Mouse (Mus musculus) layer of hippocampus, adult 2 months (tissue): ENCODE measurements around the gene Arnt. TPM values are rescaled to one million over a fixed set of nuclear protein-coding genes. Genes with fewer than 3 reads are reported as not detected.
"Not testable (repeated sequence)": the region's sequence is repeated elsewhere in the genome, so short reads cannot be mapped to it uniquely, and the experiment has no call there.

Experiments used
- DNase-seq, 2 experiments: peaks; one replicate each; pipeline ENCODE4 v3.0.0; 2022; ENCODE audit warnings: low spot score in 2 of 2
- H3K27ac ChIP-seq: fragments of 200-600 bp; 2 replicates; pipeline ENCODE4 v1.8.1; 2022
- H3K4me3 ChIP-seq: fragments of 200-600 bp; 2 replicates; pipeline ENCODE4 v1.8.1; 2022; ENCODE audit warnings: mild to moderate bottlenecking
- CTCF ChIP-seq: fragments of 200-600 bp; conservative IDR thresholded peaks from 2 replicates; pipeline ENCODE4 v1.8.1; 2022; ENCODE audit warnings: antibody characterized with exemption, mild to moderate bottlenecking, moderate library complexity
- total RNA-seq, 2 experiments: library from RNA; stranded (reverse); gene quantifications; 2 replicates each; pipeline ENCODE4 v1.2.3; 2021

Arnt gene
- total RNA-seq, 2 experiments from 2014 or later, result 36.0 to 45.1 TPM

GRCm38 (mm10) chr3:95520100-95520499, 85.9 kb downstream of the Arnt start:
- no peak overlapping the region for H3K27ac ChIP-seq
- no peak for TF ChIP-seq CTCF
- H3K4me3 ChIP-seq, result no peak overlapping the region
- DNase-seq, result no peak

DNA sequence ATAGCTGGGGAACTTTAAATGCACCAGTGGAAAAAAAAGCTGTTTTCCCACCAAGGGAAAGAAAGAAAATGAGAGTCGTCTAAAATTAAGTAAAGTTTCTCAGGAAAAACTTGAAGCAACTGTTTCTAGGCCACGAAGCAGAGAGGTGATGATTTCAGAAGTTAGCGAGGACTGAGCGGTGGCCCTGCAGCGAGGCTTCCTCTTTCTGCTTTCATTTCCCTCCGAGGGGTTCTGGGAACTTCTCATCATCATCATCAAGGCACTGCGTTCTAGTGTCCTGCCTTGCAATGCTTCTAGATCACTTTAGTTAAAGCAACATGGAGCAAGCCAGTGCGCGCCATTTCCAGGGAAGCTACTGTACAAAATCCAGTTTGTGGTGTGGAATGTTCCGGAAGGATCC, 87.0 kb downstream of the Arnt start:
- no peak for TF ChIP-seq CTCF
- Histone ChIP-seq H3K4me3 (no peak overlapping the region), H3K27ac (peak overlapping the region; percentile 53; the same call in 1 of the 2 replicates)
- DNase-seq, result no peak

DNA sequence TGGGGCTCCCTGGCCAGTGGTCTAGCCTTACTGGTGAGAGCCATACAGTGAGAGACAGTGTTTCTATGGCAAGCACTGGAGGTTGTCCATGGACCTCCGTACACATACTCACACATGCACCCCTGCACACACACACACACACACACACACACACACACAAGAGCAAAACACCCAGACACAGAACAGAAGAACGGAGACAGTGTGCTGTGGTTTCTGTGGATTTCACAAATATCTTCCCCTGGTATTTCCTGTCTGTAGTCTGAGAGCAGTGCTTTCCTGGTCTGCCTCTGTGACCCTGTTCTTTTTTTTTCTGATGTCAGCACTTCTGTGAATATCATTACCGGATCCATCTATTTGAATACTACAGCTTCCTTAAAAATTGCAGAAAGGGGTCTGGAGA, 89.5 kb downstream of the Arnt start:
- no peak for TF ChIP-seq CTCF
- H3K4me3 ChIP-seq, result no peak overlapping the region
- no peak overlapping the region for H3K27ac ChIP-seq
- no peak for DNase-seq

DNA sequence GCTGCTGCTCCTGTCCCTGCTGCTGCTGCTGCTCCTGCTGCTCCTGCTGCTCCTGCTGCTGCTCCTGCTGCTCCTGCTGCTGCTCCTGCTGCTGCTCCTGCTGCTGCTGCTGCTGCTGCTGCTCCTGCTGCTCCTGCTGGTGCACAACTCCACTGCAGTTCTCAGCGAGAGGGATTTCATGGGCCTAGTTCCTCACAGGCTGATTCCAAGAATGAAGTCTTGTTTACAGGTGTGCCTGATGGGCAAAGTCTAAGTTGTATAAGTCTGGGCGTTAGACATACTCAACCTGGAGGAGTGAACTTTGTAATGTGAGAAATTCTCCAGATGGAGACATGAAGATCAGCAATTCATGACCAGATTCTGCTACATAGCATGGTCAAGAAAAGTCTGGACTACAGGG, 90.5 kb downstream of the Arnt start:
- H3K27ac ChIP-seq, result no peak overlapping the region
- H3K4me3 ChIP-seq, result no peak overlapping the region
- DNase-seq, result no peak

GRCm38 (mm10) chr3:95526111-95526510, 91.9 kb downstream of the Arnt start:
- TF ChIP-seq CTCF, result no peak
- Histone ChIP-seq H3K27ac (no peak overlapping the region), H3K4me3 (no peak overlapping the region)
- DNase-seq, result no peak

More for the DNA sequence above, 90.5 kb downstream of the Arnt start:
- no peak for TF ChIP-seq CTCF

- no peak for DNase-seq
- no peak for TF ChIP-seq CTCF
- Histone ChIP-seq H3K27ac (peak within 1 kb of the TSS; percentile 43; the same call in 1 of the 2 replicates), H3K4me3 (no peak within 1 kb of the TSS; the same call in 1 of the 2 replicates)
These were observed 92.5 kb downstream of the Arnt start, which contains the start of gene Ctss for GRCm38 (mm10) chr3:95526622-95527211. Gene Ctss (plus strand): TSS chr3:95526786.

DNA sequence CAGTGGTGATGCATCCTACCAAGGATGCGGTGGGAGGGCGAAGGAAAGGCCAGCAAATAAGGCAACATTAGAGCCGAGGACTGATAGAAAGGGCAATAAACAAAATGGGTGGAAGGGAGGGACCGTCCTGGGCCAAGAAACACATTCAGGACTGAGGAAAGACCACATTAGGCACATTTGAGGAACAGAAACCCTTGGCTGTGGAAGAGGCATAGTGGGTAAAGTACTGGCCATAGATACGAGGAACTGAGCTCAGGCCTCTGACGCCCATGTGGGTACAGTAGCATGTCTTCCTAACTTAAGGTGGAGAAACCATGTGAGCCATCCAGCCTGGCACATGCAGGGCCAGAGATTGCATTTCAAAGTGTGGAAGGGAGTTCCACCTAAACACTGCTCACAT, 95.6 kb downstream of the Arnt start:
- no peak overlapping the region for H3K27ac ChIP-seq
- DNase-seq, result no peak
- H3K4me3 ChIP-seq, result no peak overlapping the region
- TF ChIP-seq CTCF, result no peak

GRCm38 (mm10) chr3:95531025-95531424, 96.8 kb downstream of the Arnt start:
- H3K27ac ChIP-seq, result no peak overlapping the region
- no peak overlapping the region for H3K4me3 ChIP-seq
- no peak for DNase-seq
- peak; percentile 17; the same call in 1 of the 2 replicates for TF ChIP-seq CTCF

DNA sequence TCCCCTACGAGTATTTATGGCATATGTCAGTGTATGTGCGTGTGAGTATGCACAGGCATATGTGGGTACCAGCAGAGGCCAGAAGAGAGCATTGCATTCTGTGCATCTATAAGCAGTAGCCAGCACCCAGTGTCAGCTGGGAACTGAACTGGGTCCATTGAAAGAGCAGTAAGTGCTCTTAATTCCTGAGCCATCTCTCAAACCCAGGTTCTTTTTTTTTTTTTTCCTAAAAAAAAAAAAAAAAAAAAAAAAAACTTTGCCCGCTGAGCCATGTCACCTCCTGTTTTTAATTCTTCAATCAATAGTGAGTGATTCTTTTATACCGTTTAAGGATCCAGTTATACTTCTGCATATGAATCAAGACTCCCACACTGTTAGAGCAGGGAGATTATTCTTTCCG, 99.2 kb downstream of the Arnt start:
- no peak overlapping the region for H3K27ac ChIP-seq
- TF ChIP-seq CTCF, result no peak

DNA sequence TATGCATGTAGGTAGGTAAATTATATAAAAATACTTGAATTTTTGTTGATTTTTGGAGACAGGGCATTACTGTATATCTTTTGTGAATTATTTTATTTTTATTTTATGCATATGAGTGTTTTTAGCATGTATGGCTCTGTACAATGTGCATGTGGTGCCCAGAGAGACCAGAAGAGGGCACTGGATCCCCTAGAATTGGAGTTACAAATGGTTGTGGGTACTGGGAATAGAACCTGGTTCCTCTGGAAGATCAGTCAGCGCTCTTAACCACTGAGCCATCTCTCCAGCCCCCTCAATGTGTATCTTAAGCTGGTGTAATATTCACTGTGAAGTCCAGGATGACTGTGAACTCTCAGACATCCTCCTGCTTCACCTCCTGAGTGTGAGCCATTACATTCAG, 100.7 kb downstream of the Arnt start:
- no peak overlapping the region for H3K27ac ChIP-seq
- H3K4me3 ChIP-seq, result no peak overlapping the region
- no peak for TF ChIP-seq CTCF
- DNase-seq, result no peak

More for the DNA sequence above, 99.2 kb downstream of the Arnt start:
- DNase-seq, result no peak
- no peak overlapping the region for H3K4me3 ChIP-seq

DNA sequence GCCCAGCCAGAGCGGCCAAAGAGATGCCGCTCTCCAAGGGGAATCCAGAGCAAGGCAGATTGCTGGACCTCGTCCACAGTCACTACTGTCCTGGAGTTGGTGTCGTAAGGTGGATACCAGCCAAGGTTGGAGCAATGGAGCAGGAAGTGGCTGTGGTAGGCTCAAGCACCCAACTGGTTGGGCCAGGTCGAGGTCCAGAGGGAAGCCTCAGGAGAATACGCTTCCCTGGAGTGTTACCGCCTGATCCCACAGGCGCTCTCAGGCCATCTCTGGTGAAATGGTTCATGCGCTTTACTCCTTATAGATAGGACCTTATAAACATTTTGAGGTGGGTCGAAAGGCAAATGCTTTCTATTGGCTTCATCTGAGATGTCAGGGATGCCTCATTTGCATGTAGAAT, 104.7 kb downstream of the Arnt start:
- DNase-seq, result no peak
- Histone ChIP-seq H3K4me3 (no peak overlapping the region), H3K27ac (no peak overlapping the region)
- no peak for TF ChIP-seq CTCF

- no peak for TF ChIP-seq CTCF
- H3K27ac ChIP-seq, result no peak overlapping the region
- no peak overlapping the region for H3K4me3 ChIP-seq
- no peak for DNase-seq
These were observed 105.6 kb downstream of the Arnt start for GRCm38 (mm10) chr3:95539837-95540236.

- H3K27ac ChIP-seq, H3K4me3 ChIP-seq, DNase-seq: not testable (repeated sequence)
These were observed 107.0 kb downstream of the Arnt start for GRCm38 (mm10) chr3:95541186-95541585.

- no peak overlapping the region for H3K4me3 ChIP-seq
- H3K27ac ChIP-seq, result no peak overlapping the region
- no peak for TF ChIP-seq CTCF
- DNase-seq, result no peak
These were observed 108.0 kb downstream of the Arnt start for GRCm38 (mm10) chr3:95542171-95542570.
